Mouse (Mus musculus) gastrocnemius, postnatal 14 days (tissue): ENCODE results near the gene Rasl10a. TPM values are rescaled to one million over a fixed set of nuclear protein-coding genes. Genes with fewer than 3 reads are reported as not detected.
A peak's percentile ranks its signal among the peaks of the same experiment; 100 is the strongest.

Experiments used
- DNase-seq: peaks from one replicate; pipeline ENCODE4 v3.0.0; 2021; ENCODE audit warnings: mixed read lengths
- intact Hi-C: fragments of 180-260 bp; cut with DNase I; formaldehyde crosslinking; loops from one replicate; pipeline ENCODE4 v1.15.1; 2025; ENCODE audit warnings: low total_unique reads
- total RNA-seq, 2 experiments: library from RNA; stranded (reverse); gene quantifications; 2 replicates each; pipeline ENCODE4 v1.2.3; 2021

Rasl10a gene
- total RNA-seq, 2 experiments from 2014 or later, result 0.25 TPM; not detected in 1

GRCm38 (mm10) chr11:5046321-5046926, 11.5 kb upstream of the Rasl10a start:
- no peak for DNase-seq

GRCm38 (mm10) chr11:5051629-5052028, 6.3 kb upstream of the Rasl10a start:
- intact Hi-C loops, result no loop called here
- DNase-seq, result no peak

More at GRCm38 (mm10) chr11:5046321-5046926, 11.5 kb upstream of the Rasl10a start:
- intact Hi-C loops, result no loop called here

DNA sequence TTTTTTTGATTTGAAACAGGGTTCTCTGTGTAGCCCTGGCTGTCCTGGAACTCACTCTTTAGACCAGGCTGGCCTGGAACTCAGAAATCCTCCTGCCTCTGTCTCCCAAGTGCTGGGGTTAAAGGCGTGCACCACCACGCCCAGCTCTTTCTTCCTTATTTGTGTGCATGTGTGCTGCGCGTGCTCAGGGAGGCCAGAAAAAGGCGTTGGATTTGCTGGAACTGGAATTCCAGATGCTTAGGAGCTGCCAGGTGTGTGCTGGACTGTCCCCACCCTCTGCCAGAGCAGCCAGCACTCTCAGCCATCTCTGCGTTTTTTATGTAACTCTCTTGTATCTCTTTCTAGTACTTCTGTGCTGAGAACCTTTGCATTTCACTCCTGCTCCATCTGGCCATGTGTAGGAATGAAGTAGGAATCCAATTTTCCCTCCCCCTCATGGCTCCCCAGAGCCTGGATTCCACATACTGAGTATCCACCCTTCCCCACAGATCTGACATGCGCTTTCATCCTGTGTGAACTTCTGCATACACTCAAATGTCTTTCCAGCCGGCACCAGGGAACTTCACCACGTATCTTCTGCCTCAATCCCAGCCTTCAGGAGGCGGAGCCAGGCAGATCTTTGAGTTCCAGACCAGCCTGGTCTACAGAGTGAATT, 5.6 kb upstream of the Rasl10a start:
- no peak for DNase-seq
- intact Hi-C loops, result no loop called here

DNA sequence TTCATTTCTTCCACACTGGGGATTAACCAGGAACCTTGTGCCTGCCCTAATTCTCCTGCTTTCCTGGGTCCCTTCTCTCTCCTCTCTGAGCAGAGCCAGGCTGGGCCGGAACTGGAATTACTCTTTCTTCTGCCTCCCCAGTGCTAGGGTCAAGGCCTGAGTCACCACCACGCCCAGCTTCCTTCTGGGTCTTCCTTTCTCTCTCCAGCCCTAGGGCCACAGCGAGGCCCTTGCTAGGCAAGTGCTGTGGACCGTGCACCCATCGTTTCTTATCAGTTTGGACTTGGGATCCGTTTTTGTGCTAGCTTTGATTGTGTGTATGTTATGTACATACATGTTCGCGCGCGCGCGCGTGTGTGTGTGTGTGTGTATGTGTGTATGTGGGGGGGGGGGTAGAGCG, 3.8 kb upstream of the Rasl10a start:
- DNase-seq, result no peak
- intact Hi-C loops, result no loop called here

- intact Hi-C loops, result no loop called here
Observed at GRCm38 (mm10) chr11:5054874-5055273, 3.1 kb upstream of the Rasl10a start.

DNA sequence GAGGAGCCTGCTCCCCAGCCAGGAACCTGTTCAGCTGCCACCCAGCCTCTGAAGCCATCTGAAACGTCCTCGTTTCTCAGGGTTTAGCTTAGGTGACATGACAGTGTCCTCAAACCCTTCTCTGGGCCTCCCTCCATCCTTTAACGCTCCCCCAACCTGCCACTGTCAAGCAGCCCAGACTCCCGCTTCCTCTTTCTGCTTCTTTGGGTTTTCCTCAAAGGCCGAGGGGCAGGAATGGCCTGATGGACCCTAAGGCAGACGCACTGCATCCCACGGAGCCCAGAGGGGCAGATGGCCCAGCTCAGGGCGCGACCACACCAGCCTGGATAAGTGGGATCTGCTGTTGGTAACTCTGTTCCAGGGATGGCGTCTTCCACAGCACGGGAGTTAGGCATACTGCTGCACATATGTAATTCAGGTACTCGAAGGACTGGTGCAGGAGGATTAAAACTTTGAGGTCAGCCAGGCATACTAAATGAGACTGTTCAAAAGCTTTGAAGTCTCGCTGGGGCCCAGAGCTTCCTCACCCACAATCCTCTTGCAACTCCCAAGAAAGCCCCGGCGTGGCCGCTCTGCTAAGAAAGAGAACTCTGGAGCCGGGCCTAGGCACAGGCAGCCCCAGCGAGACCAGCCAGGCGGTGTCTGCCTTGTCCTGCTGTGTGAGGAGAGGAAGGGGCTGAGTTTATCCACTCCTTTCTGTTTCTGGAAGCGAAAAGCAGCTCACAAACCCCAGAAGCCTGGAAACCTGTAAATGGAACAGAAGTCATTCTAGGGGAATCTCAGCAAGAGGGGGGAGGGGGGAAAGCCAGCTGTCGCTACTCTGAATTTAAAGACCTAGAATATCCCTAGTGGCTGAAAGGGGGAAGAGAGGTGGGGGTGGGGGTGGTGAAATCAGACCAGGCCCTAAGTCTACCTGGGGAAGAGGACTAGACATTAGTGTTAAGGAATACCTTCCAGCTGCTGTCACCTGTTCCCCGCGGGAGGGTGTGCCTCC, 1.7 kb upstream of the Rasl10a start:
- DNase-seq, result no peak
- intact Hi-C loops, result no loop called here

More at GRCm38 (mm10) chr11:5054874-5055273, 3.1 kb upstream of the Rasl10a start:
- no peak for DNase-seq

DNA sequence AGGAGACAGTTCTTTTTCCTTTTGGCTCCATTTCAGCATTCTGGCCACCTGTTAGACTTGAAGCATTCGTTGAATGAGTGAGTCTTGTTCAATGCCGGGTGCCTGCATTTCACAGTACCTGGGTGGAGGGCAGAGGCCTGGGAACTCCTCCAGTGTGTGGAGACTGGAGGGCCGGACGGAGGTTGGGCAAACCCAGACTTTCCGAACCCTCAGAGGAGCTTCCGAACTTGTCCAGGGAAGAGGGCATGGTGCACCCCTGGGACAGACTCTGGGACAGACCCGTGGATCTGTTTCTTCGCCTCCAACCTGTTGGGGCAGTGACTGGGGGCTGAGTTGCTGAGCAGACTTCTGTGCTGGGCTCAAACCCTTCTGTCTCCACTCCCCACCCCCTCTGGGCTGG, 864 bp upstream of the Rasl10a start:
- DNase-seq, result no peak
- intact Hi-C loops, result no loop called here

- intact Hi-C loops, result no loop called here
- no peak for DNase-seq
Observed at GRCm38 (mm10) chr11:5057541-5057855, 430 bp upstream of the Rasl10a start.

GRCm38 (mm10) chr11:5058783-5059182, 855 bp downstream of the Rasl10a start:
- intact Hi-C loops, result no loop called here
- DNase-seq, result no peak

- DNase-seq, result no peak
- intact Hi-C loops, result no loop called here
Observed at GRCm38 (mm10) chr11:5059230-5059629, 1.3 kb downstream of the Rasl10a start.

- intact Hi-C loops, result loop anchor here (2.0 kb wide), 1 partner anchor 41 kb away; no protein-coding TSS in a partner anchor
Observed at GRCm38 (mm10) chr11:5059704-5060156, 1.8 kb downstream of the Rasl10a start.

DNA sequence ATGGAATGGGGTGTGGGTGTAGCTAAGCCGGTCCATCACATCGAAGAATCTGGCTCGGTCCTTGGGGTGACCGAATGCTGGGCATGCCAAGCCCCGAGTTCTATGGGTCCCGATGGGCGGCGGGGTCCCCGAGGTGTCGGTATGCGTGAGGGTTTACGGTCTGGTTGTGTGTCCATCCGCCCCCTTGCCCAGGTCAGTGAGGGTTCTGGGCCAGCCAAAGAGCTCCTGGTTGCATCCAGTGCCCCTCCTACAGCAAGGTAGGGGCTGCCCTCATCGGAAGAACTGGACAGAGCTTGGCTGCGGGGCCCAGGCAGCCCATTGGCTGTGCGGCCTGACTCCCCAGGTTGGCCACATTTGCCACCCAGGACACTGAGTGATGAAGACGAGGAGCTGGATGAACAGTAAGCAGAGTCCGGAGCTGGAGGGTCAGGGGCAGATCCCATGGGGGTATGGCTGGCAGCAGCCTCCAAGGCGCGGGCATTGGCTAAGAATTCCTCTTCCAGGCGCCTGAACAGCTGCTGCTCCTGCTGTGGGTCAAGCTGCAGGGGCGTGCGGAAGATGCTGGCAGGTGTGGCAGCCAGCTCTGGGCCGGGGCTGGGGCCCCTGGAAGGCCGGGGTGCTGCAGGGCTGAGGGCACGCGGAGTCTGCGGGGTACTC, 3.0 kb downstream of the Rasl10a start:
- intact Hi-C loops, result loop anchor here (2.0 kb wide), 1 partner anchor 42 kb away; no protein-coding TSS in a partner anchor
- DNase-seq, result peak; percentile 18

More at GRCm38 (mm10) chr11:5059704-5060156, 1.8 kb downstream of the Rasl10a start:
- peak; percentile 52 for DNase-seq

- DNase-seq, result peak; percentile 94
- intact Hi-C loops, result loop anchor here (2.0 kb wide), 1 partner anchor 43 kb away; no protein-coding TSS in a partner anchor
Observed at GRCm38 (mm10) chr11:5061413-5062139, 3.6 kb downstream of the Rasl10a start.

- intact Hi-C loops, result no loop called here
Observed at GRCm38 (mm10) chr11:5062326-5062725, 4.4 kb downstream of the Rasl10a start.

DNA sequence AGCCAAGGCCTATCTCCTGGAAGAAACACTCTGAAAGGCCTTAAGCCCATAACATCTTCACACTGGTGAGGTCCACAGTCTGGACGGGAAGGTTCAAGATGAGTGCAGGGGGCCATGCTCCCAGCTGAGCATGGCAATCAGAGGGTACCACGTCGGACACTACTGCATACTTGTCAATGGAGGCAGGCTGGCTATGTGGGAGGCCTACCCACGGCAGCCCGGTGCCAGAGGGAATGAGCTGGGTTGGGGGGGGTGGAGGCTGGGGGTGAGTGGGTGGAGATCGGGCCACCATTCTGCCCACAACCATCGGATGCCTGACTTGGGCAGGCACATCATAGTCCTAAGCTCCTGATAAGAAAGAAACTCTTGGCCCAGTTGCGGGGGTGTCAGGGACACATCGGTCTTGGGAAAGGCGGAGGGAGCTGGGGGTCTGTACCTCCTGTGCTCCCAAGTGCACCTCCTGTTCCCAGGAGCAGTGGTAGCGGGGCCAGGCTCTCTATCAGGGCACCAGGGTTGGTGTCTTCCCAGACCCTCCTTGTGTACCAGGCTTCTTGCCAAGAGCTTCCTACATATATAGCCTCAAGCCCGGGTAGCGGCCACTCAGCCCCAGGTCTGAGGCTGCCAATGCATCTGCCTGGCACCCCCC, 5.1 kb downstream of the Rasl10a start:
- intact Hi-C loops, result no loop called here
- no peak for DNase-seq

More at GRCm38 (mm10) chr11:5062326-5062725, 4.4 kb downstream of the Rasl10a start:
- no peak for DNase-seq

DNA sequence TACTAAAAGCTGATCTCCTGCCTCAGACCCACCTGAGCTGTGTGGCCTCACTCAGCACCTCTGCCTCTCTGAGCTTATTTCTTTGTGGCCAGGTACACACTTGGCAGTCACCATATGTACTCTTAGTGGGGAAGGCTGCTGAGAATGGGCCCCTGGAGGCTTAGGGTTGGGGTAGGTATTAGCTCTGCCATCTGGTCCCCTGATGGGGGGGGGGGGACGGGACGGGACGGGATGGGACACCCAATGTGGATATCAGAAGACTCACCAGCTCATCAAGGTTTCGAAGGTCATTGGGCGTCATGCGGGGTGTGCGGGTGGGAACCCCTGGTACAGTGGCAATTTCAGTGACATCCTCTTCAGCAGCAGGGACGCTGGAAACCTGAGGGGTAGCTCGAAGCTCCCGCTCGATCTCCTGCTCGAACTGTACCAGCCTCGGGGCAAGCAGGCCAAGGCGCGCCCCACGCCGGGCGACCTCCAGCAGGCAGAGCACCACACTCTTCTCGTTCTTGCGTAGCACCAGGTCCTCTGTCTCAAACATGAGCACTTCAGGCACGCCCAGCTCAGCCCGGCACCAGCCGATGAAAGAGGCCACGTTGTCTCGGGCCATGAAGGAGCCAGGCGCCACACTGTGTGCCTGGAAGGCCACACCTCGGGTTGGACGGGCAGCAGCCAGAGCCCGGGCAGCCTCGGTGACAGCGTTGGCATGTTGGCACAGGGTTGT, 5.8 kb downstream of the Rasl10a start:
- intact Hi-C loops, result no loop called here
- DNase-seq, result peak; percentile 42

GRCm38 (mm10) chr11:5064282-5065055, 6.5 kb downstream of the Rasl10a start:
- intact Hi-C loops, result no loop called here
- no peak for DNase-seq
